Mouse (Mus musculus) lung, embryonic 14.5 days (tissue): ENCODE data around the gene Iqub. TPM values are rescaled to one million over a fixed set of nuclear protein-coding genes. Genes with fewer than 3 reads are reported as not detected.

Experiments used
- ATAC-seq: fragments of 200-750 bp; cut with Nextera tagmentation; 2 replicates; pipeline ENCODE4 v1.8.0; 2017; ENCODE audit warnings: mild to moderate bottlenecking, moderate TSS enrichment, moderate library complexity; ENCODE audit not compliant: insufficient read depth
- DNase-seq: peaks from one replicate; pipeline ENCODE4 v3.0.0-alpha.2; 2015
- H3K27ac ChIP-seq: fragments of 300-500 bp; sonication (generic); 2 replicates; pipeline ENCODE4 v1.5.1; 2014; ENCODE audit warnings: low read depth, mild to moderate bottlenecking, moderate library complexity
- H3K27me3 ChIP-seq: fragments of 300-500 bp; sonication (generic); 2 replicates; pipeline ENCODE4 v1.6.1; 2014; ENCODE audit warnings: low read length, control low read depth; ENCODE audit not compliant: insufficient read depth
- H3K36me3 ChIP-seq: fragments of 300-500 bp; sonication (generic); 2 replicates; pipeline ENCODE4 v1.6.1; 2014; ENCODE audit warnings: control low read depth; ENCODE audit not compliant: insufficient read depth
- H3K4me1 ChIP-seq: fragments of 300-500 bp; sonication (generic); 2 replicates; pipeline ENCODE4 v1.6.1; 2014; ENCODE audit warnings: antibody characterized with exemption, control low read depth; ENCODE audit not compliant: insufficient read depth
- H3K4me2 ChIP-seq: fragments of 300-500 bp; sonication (generic); 2 replicates; pipeline ENCODE4 v1.6.1; 2014; ENCODE audit warnings: mild to moderate bottlenecking
- H3K4me3 ChIP-seq: fragments of 300-500 bp; sonication (generic); 2 replicates; pipeline ENCODE4 v1.5.1; 2014; ENCODE audit warnings: low read depth, low read length
- H3K9ac ChIP-seq: fragments of 300-500 bp; sonication (generic); 2 replicates; pipeline ENCODE4 v1.6.1; 2014
- H3K9me3 ChIP-seq: fragments of 300-500 bp; sonication (generic); 2 replicates; pipeline ENCODE4 v1.6.1; 2016; ENCODE audit warnings: low read depth, low read length, control low read depth
- CTCF ChIP-seq: IDR thresholded peaks from 2 replicates; pipeline ENCODE4 v1.5.1; 2016; ENCODE audit warnings: antibody characterized with exemption, low read depth
- WGBS: fragments of 180-500 bp; shearing (Covaris S2); extraction: QIAGEN DNeasy Blood & Tissue Kit; methylation state at CpG from one replicate; pipeline ENCODE4 v1.1.7; 2014; 5-methylcytosine and 5-hydroxymethylcytosine counted together
- polyA plus RNA-seq: library from polyadenylated mRNA; unstranded; fragments of >200 nt; fragmentation: Nextera tagmentation; extraction: Ambion mirVana; gene quantifications from 2 replicates; pipeline ENCODE4 v1.2.1, GENCODE M21; 2014

The Iqub gene
- 0.09 and 0.15 TPM in 2 replicates for polyA plus RNA-seq

GRCm38 (mm10) chr6:24514552-24515284, at the start of gene Iqub:
Gene Iqub, minus strand, starts transcription at chr6:24515067.
- Histone ChIP-seq H3K4me3 (no peak within 1 kb of the TSS), H3K27ac (0 out of 2 replicates have a peak within 1 kb of the TSS, but pooled peaks have one; percentile 18), H3K36me3 (peaks cover 11% of the 10 kb centered on the region), H3K4me2 (peak within 1 kb of the TSS; percentile 27), H3K27me3 (no peaks in the 10 kb centered on the region), H3K9ac (no peak within 1 kb of the TSS; the same call in 1 of the 2 replicates), H3K9me3 (no peaks in the 10 kb centered on the region), H3K4me1 (no peaks in the 10 kb centered on the region)
- DNase-seq, result peak; percentile 77
- WGBS, result 16% methylated on average over 13 of the region's 13 CpGs
- TF ChIP-seq CTCF, result no peak
- peak; percentile 88 for ATAC-seq

- Histone ChIP-seq H3K27me3 (no peaks in the 10 kb centered on the region), H3K4me1 (no peaks in the 10 kb centered on the region), H3K9ac (no peak overlapping the region), H3K4me3 (no peak overlapping the region), H3K36me3 (no peaks in the 10 kb centered on the region), H3K27ac (no peak overlapping the region), H3K4me2 (no peak overlapping the region), H3K9me3 (no peaks in the 10 kb centered on the region)
- TF ChIP-seq CTCF, result no peak
- DNase-seq (no peak), ATAC-seq (no peak)
- WGBS, result 60% methylated on average over 9 of the region's 9 CpGs
These were observed 49.2 kb upstream of the Iqub start for GRCm38 (mm10) chr6:24564081-24564480.

GRCm38 (mm10) chr6:24555488-24555887, 40.6 kb upstream of the Iqub start:
- H3K9ac ChIP-seq, result no peak overlapping the region
- no peaks in the 10 kb centered on the region for H3K27me3 ChIP-seq
- H3K4me1 ChIP-seq, result peaks cover 6% of the 10 kb centered on the region; the same call in 1 of the 2 replicates
- TF ChIP-seq CTCF, result no peak
- H3K4me2 ChIP-seq, result no peak overlapping the region
- H3K27ac ChIP-seq, result no peak overlapping the region
- WGBS, result 78% methylated on average over 2 of the region's 2 CpGs
- DNase-seq (no peak), ATAC-seq (no peak)
- no peaks in the 10 kb centered on the region for H3K36me3 ChIP-seq
- no peak overlapping the region for H3K4me3 ChIP-seq
- no peaks in the 10 kb centered on the region for H3K9me3 ChIP-seq

GRCm38 (mm10) chr6:24554427-24555086, 39.7 kb upstream of the Iqub start:
- Histone ChIP-seq H3K9ac (no peak overlapping the region), H3K4me3 (no peak overlapping the region), H3K9me3 (no peaks in the 10 kb centered on the region), H3K4me2 (peak overlapping the region; percentile 28), H3K36me3 (no peaks in the 10 kb centered on the region), H3K27ac (peak overlapping the region; percentile 65), H3K4me1 (peaks cover 6% of the 10 kb centered on the region; the same call in 1 of the 2 replicates), H3K27me3 (no peaks in the 10 kb centered on the region)
- TF ChIP-seq CTCF, result no peak
- ATAC-seq, result peak; percentile 69
- WGBS, result 46% methylated on average over 11 of the region's 11 CpGs
- DNase-seq, result peak; percentile 37

- no peak for TF ChIP-seq CTCF
- Histone ChIP-seq H3K9me3 (no peaks in the 10 kb centered on the region), H3K27ac (no peak overlapping the region), H3K4me3 (no peak overlapping the region), H3K4me2 (no peak overlapping the region), H3K36me3 (no peaks in the 10 kb centered on the region), H3K27me3 (no peaks in the 10 kb centered on the region), H3K9ac (no peak overlapping the region), H3K4me1 (peaks cover 6% of the 10 kb centered on the region; the same call in 1 of the 2 replicates)
- DNase-seq, result peak; percentile 45
- WGBS, result 20% methylated on average over 7 of the region's 7 CpGs
- ATAC-seq, result no peak
These were observed 37.2 kb upstream of the Iqub start for GRCm38 (mm10) chr6:24552046-24552445.

- Histone ChIP-seq H3K4me1 (peaks cover 6% of the 10 kb centered on the region; the same call in 1 of the 2 replicates), H3K36me3 (no peaks in the 10 kb centered on the region), H3K9me3 (no peaks in the 10 kb centered on the region), H3K27me3 (no peaks in the 10 kb centered on the region), H3K4me2 (no peak overlapping the region), H3K4me3 (no peak overlapping the region), H3K9ac (no peak overlapping the region), H3K27ac (no peak overlapping the region)
- ATAC-seq, result no peak
- WGBS, result 75% methylated on average over 2 of the region's 2 CpGs
- DNase-seq, result no peak
- no peak for TF ChIP-seq CTCF
These were observed 34.9 kb upstream of the Iqub start for GRCm38 (mm10) chr6:24549801-24550200.

GRCm38 (mm10) chr6:24546716-24547420, 32.0 kb upstream of the Iqub start:
- Histone ChIP-seq H3K36me3 (no peaks in the 10 kb centered on the region), H3K9ac (no peak overlapping the region), H3K27ac (no peak overlapping the region), H3K9me3 (no peaks in the 10 kb centered on the region), H3K4me3 (no peak overlapping the region), H3K27me3 (no peaks in the 10 kb centered on the region), H3K4me2 (no peak overlapping the region), H3K4me1 (0 out of 2 replicates have a peak, but pooled peaks cover 6% of the 10 kb centered on the region)
- ATAC-seq, result peak; percentile 68
- 36% methylated on average over 1 of the region's 1 CpGs for WGBS
- peak; percentile 10 for DNase-seq
- no peak for TF ChIP-seq CTCF
